Mouse (Mus musculus) liver, embryonic 14.5 days (tissue): ENCODE results near the gene Tmem205. TPM values are rescaled to one million over a fixed set of nuclear protein-coding genes. Genes with fewer than 3 reads are reported as not detected.

Experiments used
- ATAC-seq: fragments of 200-750 bp; cut with Nextera tagmentation; 2 replicates; pipeline ENCODE4 v1.8.0; 2017; ENCODE audit warnings: moderate number of reproducible peaks, mild to moderate bottlenecking, moderate library complexity; ENCODE audit not compliant: insufficient read depth
- DNase-seq, 3 experiments: peaks; one replicate each; pipeline ENCODE4 v3.0.0-alpha.2; 2012 to 2013; ENCODE audit warnings: low read depth in 3 of 3, low spot score in 3 of 3
- H3K27ac ChIP-seq: fragments of 300-500 bp; sonication (generic); 2 replicates; pipeline ENCODE4 v1.5.1; 2014; ENCODE audit warnings: moderate library complexity, mild to moderate bottlenecking, control low read depth, inconsistent platforms
- H3K27me3 ChIP-seq: fragments of 300-500 bp; sonication (generic); 2 replicates; pipeline ENCODE4 v1.6.1; 2014; ENCODE audit warnings: mild to moderate bottlenecking, low read length, moderate library complexity; ENCODE audit not compliant: control insufficient read depth, insufficient read depth
- H3K36me3 ChIP-seq: fragments of 300-500 bp; sonication (generic); replicated peaks from 2 replicates; pipeline ENCODE4 v1.6.1; 2014; ENCODE audit warnings: low read depth; ENCODE audit not compliant: control insufficient read depth, insufficient read depth
- H3K4me1 ChIP-seq, 2 experiments: fragments of 200-500 bp in 1 of 2; fragments of 300-500 bp in 1 of 2; sonication (generic) in 1 of 2; replicated peaks; 2 replicates each; pipeline ENCODE4 v1.6.1; 2012 to 2014; ENCODE audit warnings: antibody characterized with exemption in 1 of 2, inconsistent platforms in 1 of 2, low read length in 1 of 2; ENCODE audit not compliant: control insufficient read depth in 2 of 2, insufficient read depth in 2 of 2
- H3K4me2 ChIP-seq: fragments of 300-500 bp; sonication (generic); 2 replicates; pipeline ENCODE4 v1.6.1; 2014; ENCODE audit warnings: low read depth, mild to moderate bottlenecking, control low read depth, moderate library complexity
- H3K4me3 ChIP-seq, 2 experiments: fragments of 200-500 bp in 1 of 2; fragments of 300-500 bp in 1 of 2; sonication (generic) in 1 of 2; 2 replicates each; pipeline ENCODE4 v1.5.1; 2012 to 2014; ENCODE audit warnings: low read depth in 2 of 2, low read length in 2 of 2, mild to moderate bottlenecking in 2 of 2, control low read depth in 1 of 2, inconsistent platforms in 1 of 2, moderate library complexity in 1 of 2; ENCODE audit not compliant: insufficient read depth in 1 of 2
- H3K9ac ChIP-seq: fragments of 300-500 bp; sonication (generic); replicated peaks from 2 replicates; pipeline ENCODE4 v1.6.1; 2014; ENCODE audit warnings: mild to moderate bottlenecking, control low read depth, moderate library complexity
- H3K9me3 ChIP-seq: fragments of 300-500 bp; sonication (generic); 2 replicates; pipeline ENCODE4 v1.6.1; 2016; ENCODE audit warnings: low read length, mixed read lengths; ENCODE audit not compliant: control insufficient read depth
- CTCF ChIP-seq: IDR thresholded peaks from 2 replicates; pipeline ENCODE4 v1.5.1; 2016; ENCODE audit warnings: antibody characterized with exemption, low read depth, control low read depth
- EP300 ChIP-seq: IDR thresholded peaks from 2 replicates; pipeline ENCODE4 v1.6.1; 2016; ENCODE audit warnings: antibody characterized with exemption, low read depth
- WGBS: fragments of 180-500 bp; shearing (Covaris S2); extraction: QIAGEN DNeasy Blood & Tissue Kit; methylation state at CpG from one replicate; pipeline ENCODE4 v1.1.7; 2014; ENCODE audit not compliant: insufficient replicate concordance; 5-methylcytosine and 5-hydroxymethylcytosine counted together
- polyA plus RNA-seq, 2 experiments: library from polyadenylated mRNA; depleted of rRNA in 1 of 2; stranded (reverse) in 1 of 2; unstranded in 1 of 2; fragments of >200 nt; fragmentation: Nextera tagmentation in 1 of 2; extraction: Ambion mirVana in 1 of 2; gene quantifications; 2 replicates each; pipeline versions ENCODE4 v1.2.1 to v1.2.3; 2012 to 2014

Tmem205 gene
- polyA plus RNA-seq, 2 experiments: 37.5 to 110 TPM

DNA sequence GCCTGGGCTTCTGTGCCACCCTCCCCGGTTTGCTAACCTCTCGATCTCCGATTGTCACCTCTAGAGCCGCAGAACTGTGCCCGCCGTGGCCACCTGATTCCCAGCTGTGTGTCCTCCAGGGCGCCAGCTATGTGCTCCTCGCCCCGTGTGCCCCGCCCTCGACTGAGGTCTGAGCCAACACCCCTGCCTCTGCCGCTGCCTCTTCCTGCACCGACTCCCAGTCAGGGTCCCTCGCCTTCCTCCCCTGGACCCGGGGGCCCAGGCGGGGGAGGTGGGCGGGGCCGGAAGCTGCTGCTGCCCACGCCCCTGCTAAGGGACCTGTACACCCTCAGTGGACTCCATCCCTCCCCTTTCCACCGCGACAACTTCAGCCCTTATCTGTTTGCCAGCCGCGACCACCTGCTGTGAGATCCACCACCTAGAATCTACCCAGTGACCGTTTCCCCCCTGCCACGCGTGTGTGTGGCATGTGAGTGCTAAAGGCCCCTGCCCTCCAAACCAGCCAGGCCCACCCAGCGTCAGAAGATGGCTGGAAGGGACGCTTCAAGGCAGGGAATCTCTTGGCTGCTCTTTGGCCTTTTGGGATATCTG, 20.3 kb upstream of the Tmem205 start:
- no peaks in the 10 kb centered on the region; the same call in 1 of the 2 replicates for H3K27me3 ChIP-seq
- no peak for DNase-seq
- no peak overlapping the region for H3K4me3 ChIP-seq
- H3K27ac ChIP-seq: no peak overlapping the region
- no peaks in the 10 kb centered on the region for H3K9me3 ChIP-seq
- no peak; the same call in 1 of the 2 replicates for ATAC-seq
- H3K36me3 ChIP-seq: no peaks in the 10 kb centered on the region
- no peak overlapping the region for H3K9ac ChIP-seq
- H3K4me1 ChIP-seq: 0 out of 4 replicates have a peak, but pooled peaks cover 0 to 2% of the 10 kb centered on the region in 2 experiments
- peak overlapping the region; percentile 32 for H3K4me2 ChIP-seq
- TF ChIP-seq EP300: no peak
- TF ChIP-seq CTCF: no peak
- WGBS: 2% methylated on average over 25 of the region's 28 CpGs

DNA sequence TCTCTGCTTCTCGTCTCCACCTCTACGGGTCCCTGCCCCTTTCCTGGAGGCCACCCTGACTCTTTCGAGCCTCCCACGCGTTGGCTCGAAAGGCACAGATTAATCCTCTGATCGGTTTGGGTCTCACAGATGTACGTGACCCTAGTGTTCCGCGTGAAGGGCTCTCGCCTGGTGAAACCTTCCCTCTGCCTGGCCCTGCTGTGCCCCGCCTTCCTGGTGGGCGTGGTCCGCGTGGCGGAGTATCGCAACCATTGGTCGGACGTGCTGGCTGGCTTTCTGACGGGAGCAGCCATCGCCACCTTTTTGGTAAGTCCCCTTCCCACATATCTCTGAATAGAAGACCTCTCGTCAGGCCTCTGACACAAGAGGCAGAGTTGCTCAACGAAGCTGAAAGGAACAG, 16.9 kb upstream of the Tmem205 start:
- no peak for DNase-seq
- Histone ChIP-seq H3K4me2 (no peak overlapping the region), H3K4me3 (no peak overlapping the region), H3K9me3 (no peaks in the 10 kb centered on the region), H3K4me1 (0 out of 4 replicates have a peak, but pooled peaks cover 0 to 2% of the 10 kb centered on the region in 2 experiments), H3K36me3 (no peaks in the 10 kb centered on the region), H3K27me3 (no peaks in the 10 kb centered on the region; the same call in 1 of the 2 replicates), H3K27ac (no peak overlapping the region), H3K9ac (no peak overlapping the region)
- no peak for ATAC-seq
- TF ChIP-seq EP300: no peak
- TF ChIP-seq CTCF: no peak
- 18% methylated on average over 23 of the region's 23 CpGs for WGBS

DNA sequence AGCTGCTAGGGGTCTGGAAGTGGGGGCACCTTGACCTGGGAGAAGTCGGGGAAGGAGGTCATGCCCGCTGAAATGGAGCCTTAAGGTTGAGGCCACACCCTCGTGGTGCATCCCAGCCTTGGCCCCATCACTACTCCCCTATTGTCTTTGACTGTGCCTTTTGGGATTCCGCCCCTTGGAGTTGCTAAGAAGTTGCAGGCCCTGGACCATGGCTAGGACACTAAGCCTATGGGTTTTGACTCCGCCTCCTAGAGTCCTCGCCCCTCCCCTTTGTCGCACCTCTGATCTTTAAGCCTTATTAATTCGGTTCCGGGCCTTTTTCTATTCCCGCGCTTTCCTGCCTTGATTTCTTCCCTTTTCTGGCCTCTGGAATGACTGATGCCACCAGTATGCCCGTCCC, 16.3 kb upstream of the Tmem205 start:
- Histone ChIP-seq H3K27me3 (no peaks in the 10 kb centered on the region; the same call in 1 of the 2 replicates), H3K27ac (no peak overlapping the region), H3K36me3 (no peaks in the 10 kb centered on the region), H3K9me3 (no peaks in the 10 kb centered on the region), H3K4me3 (no peak overlapping the region), H3K9ac (no peak overlapping the region), H3K4me1 (0 out of 4 replicates have a peak, but pooled peaks cover 0 to 2% of the 10 kb centered on the region in 2 experiments), H3K4me2 (no peak overlapping the region)
- TF ChIP-seq EP300: no peak
- TF ChIP-seq CTCF: no peak
- DNase-seq: no peak
- ATAC-seq: no peak
- WGBS: 41% methylated on average over 12 of the region's 12 CpGs

DNA sequence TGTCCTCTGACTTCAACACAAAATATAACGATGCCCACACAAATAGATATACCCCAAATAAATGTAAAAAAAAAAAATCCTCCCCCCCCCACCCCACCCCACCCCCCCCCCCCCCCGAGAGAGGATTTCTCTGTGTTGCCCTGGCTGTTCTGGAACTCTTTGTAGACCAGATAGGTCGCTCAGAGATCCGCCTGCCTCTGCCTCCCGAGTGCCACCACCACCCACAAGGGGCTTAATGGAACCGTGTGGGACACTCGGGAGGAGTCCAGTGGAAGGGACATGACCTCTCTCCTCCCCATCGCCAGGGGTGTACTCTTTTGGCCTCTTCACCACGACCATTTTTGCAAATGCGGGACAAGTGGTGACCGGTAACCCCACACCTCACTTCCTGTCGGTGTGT, 15.7 kb upstream of the Tmem205 start:
- WGBS: 59% methylated on average over 12 of the region's 12 CpGs

DNA sequence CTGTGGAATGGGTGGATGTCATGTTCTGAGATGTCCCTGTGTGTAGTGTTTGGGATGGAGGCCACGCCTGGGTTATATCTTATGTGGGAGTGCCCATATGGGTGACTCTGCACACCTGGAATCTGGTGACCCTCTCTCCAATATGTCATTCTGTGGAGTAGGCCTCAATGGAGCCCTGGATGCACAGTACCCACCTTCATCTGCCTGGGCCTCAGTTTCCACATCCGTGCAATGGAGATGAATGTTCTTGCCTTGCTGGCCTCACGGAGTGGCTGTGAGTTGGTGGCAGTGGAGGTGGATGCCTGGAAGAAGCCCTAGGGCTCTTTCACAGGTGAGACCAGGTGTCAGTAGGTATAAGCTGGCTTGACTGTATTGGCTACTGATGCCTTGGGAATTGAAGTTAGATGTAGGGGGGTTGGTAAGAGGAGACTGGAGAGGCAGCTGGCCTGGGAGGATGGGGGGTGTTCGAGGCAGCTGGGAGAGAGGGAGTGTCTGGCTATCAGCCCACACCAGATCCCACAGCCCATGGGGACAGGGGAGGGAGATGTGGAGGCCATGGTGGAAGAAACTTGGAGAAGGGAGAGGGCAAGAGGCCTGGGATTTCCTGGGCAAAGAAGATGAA, 11.0 kb upstream of the Tmem205 start:
- Histone ChIP-seq H3K9ac (no peak overlapping the region), H3K36me3 (no peaks in the 10 kb centered on the region), H3K4me3 (no peak overlapping the region), H3K27me3 (no peaks in the 10 kb centered on the region), H3K4me2 (no peak overlapping the region), H3K9me3 (no peaks in the 10 kb centered on the region), H3K27ac (no peak overlapping the region), H3K4me1 (no peaks in the 10 kb centered on the region; a peak in 2 of 4 replicates)
- TF ChIP-seq EP300: no peak
- no peak for TF ChIP-seq CTCF
- WGBS: 54% methylated on average over 4 of the region's 4 CpGs
- no peak for DNase-seq
- ATAC-seq: no peak

More for the DNA sequence above, 15.7 kb upstream of the Tmem205 start:
- Histone ChIP-seq H3K4me2 (no peak overlapping the region), H3K27ac (no peak overlapping the region), H3K9ac (no peak overlapping the region), H3K4me3 (no peak overlapping the region), H3K36me3 (no peaks in the 10 kb centered on the region), H3K9me3 (no peaks in the 10 kb centered on the region), H3K4me1 (0 out of 4 replicates have a peak, but pooled peaks cover 0 to 2% of the 10 kb centered on the region in 2 experiments), H3K27me3 (no peaks in the 10 kb centered on the region; the same call in 1 of the 2 replicates)
- DNase-seq: no peak
- no peak for ATAC-seq
- no peak for TF ChIP-seq EP300
- TF ChIP-seq CTCF: no peak
